Mouse (Mus musculus) A20 (cell line): Measurements from ENCODE around the gene Vmn1r132.
"Not testable (repeated sequence)": the region's sequence is repeated elsewhere in the genome, so short reads cannot be mapped to it uniquely, and the experiment has no call there.

Source experiments
- DNase-seq: peaks from one replicate; pipeline ENCODE4 v3.0.0-alpha.2; 2011; ENCODE audit warnings: low read depth, low spot score

The Vmn1r132 gene

GRCm38 (mm10) chr7:21613792-21614191 is at the start of gene Vmn1r132:
Gene Vmn1r132, plus strand, starts transcription at chr7:21614092.
- DNase-seq = not testable (repeated sequence)
